Mouse (Mus musculus) ES-E14 (cell line): ENCODE data around the gene Usp7. TPM values are rescaled to one million over a fixed set of nuclear protein-coding genes. Genes with fewer than 3 reads are reported as not detected.

ENCODE experiments used
- DNase-seq: peaks from one replicate; pipeline ENCODE4 v3.0.0-alpha.2; 2013; ENCODE audit warnings: low read depth, low spot score
- H3K27ac ChIP-seq: 2 replicates; pipeline ENCODE4 v1.5.1; 2012; ENCODE audit warnings: low read depth, mild to moderate bottlenecking, low read length, moderate library complexity, mixed read lengths; ENCODE audit not compliant: poor library complexity, insufficient read depth, severe bottlenecking
- H3K36me3 ChIP-seq: 2 replicates; pipeline ENCODE4 v1.6.1; 2012; ENCODE audit warnings: mild to moderate bottlenecking, low read length, moderate library complexity, mixed read lengths; ENCODE audit not compliant: control insufficient read depth, poor library complexity, insufficient read depth, severe bottlenecking
- H3K4me1 ChIP-seq, 2 experiments: fragments of 150-350 bp in 1 of 2; sonication (generic) in 1 of 2; 2 replicates each; pipeline ENCODE4 v1.6.1; 2012; ENCODE audit warnings: low read length in 2 of 2, mild to moderate bottlenecking in 1 of 2, mixed read lengths in 1 of 2; ENCODE audit not compliant: control insufficient read depth in 2 of 2, insufficient read depth in 2 of 2, poor library complexity in 1 of 2
- H3K4me3 ChIP-seq, 2 experiments: fragments of 150-350 bp in 1 of 2; sonication (generic) in 1 of 2; 2 replicates each; pipeline ENCODE4 v1.5.1; 2012; ENCODE audit warnings: low read length in 2 of 2, low read depth in 1 of 2, mild to moderate bottlenecking in 1 of 2, mixed read lengths in 1 of 2; ENCODE audit not compliant: insufficient read depth in 1 of 2, poor library complexity in 1 of 2, severe bottlenecking in 1 of 2
- H3K9ac ChIP-seq: 2 replicates; pipeline ENCODE4 v1.6.1; 2012; ENCODE audit warnings: low read depth, mild to moderate bottlenecking, low read length, mixed read lengths; ENCODE audit not compliant: poor library complexity, insufficient read depth, severe bottlenecking
- H3K9me3 ChIP-seq: fragments of 150-350 bp; sonication (generic); 2 replicates; pipeline ENCODE4 v1.6.1; 2012; ENCODE audit warnings: low read depth, mild to moderate bottlenecking, low read length; ENCODE audit not compliant: control insufficient read depth, insufficient read depth
- CHD2 ChIP-seq: IDR thresholded peaks from 2 replicates; pipeline ENCODE4 v1.6.1; 2014; ENCODE audit warnings: mild to moderate bottlenecking, low read depth, low read length, inconsistent platforms
- HCFC1 ChIP-seq: IDR thresholded peaks from 2 replicates; pipeline ENCODE4 v1.6.1; 2012; ENCODE audit warnings: low read length, inconsistent platforms, borderline replicate concordance; ENCODE audit not compliant: insufficient read depth
- MAFK ChIP-seq: IDR thresholded peaks from 2 replicates; pipeline ENCODE4 v1.6.1; 2014; ENCODE audit warnings: mild to moderate bottlenecking, low read depth, low read length, inconsistent platforms; ENCODE audit not compliant: insufficient read depth
- ZC3H11A ChIP-seq: IDR thresholded peaks from 2 replicates; pipeline ENCODE4 v1.6.1; 2012; ENCODE audit warnings: low read depth, mild to moderate bottlenecking, inconsistent platforms, low read length, borderline replicate concordance
- ZNF384 ChIP-seq: IDR thresholded peaks from 2 replicates; pipeline ENCODE4 v1.6.1; 2012; ENCODE audit warnings: low read depth, low read length, inconsistent platforms
- in situ Hi-C, 2 experiments: fragments of 600-800 bp; cut with MboI; formaldehyde crosslinking; loops; one replicate each; pipeline ENCODE4 v1.15.1; 2025; ENCODE audit warnings: low sequenced_read_pairs in 2 of 2, inconsistent platforms in 1 of 2; ENCODE audit not compliant: unreplicated experiment in 2 of 2
- total RNA-seq: library from RNA; depleted of rRNA; stranded (reverse); fragments of 300-350 nt; gene quantifications from 2 replicates; pipeline ENCODE4 v1.2.3, GENCODE M21; 2012

Usp7 gene
- total RNA-seq, 1 experiment, result 242 TPM

DNA sequence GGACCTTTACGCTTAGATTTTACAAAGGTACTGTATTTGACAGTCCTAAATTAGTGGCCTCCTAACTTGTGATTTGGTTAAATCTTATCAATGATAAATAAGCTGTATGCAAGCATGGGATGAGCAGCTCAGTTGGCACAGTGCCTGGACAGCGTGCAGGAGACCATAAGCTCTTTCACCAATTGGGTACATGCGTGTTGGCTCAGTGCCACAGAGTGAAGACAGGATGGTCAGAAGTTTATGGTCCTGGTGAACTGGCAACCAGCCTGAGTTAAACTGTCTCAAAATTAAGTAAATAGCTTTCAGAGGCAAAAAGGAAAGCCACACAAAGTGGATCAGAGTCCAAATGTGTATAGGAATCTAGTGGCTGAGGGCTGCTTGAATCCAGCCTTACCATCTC is 91.5 kb downstream of the Usp7 start:
- peaks cover 0 to 1% of the 10 kb centered on the region in 2 experiments; a peak in 1 of 4 replicates for H3K4me1 ChIP-seq
- H3K4me3 ChIP-seq, result no peak overlapping the region
- peaks cover 78% of the 10 kb centered on the region for H3K36me3 ChIP-seq
- in situ Hi-C loops, result no loop called here
- H3K27ac ChIP-seq, result no peak overlapping the region
- no peak overlapping the region for H3K9ac ChIP-seq
- TF ChIP-seq HCFC1 (no peak), ZNF384 (no peak), ZC3H11A (no peak), CHD2 (no peak), MAFK (no peak)
- H3K9me3 ChIP-seq, result no peaks in the 10 kb centered on the region
- DNase-seq, result no peak

DNA sequence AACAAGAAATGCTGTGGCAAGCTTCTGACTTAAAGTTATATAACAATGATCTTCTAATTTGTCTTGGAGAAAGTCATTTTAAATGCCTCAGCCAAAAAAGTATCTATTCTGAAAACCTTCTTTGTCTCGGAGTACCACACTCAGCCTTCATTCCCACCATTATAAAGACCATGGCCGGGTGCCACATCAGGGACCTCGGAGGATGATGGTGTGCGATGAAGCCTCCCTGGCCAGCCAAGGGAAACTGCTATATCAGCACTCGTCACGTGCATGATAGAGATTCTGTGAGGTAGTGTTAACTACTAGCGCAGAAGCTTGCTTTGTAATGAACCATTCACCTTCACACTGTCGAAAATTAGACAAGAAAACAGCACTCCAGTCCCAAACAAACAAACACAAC is 92.6 kb downstream of the Usp7 start:
- Histone ChIP-seq H3K4me1 (no peaks in the 10 kb centered on the region), H3K36me3 (peaks cover 81% of the 10 kb centered on the region), H3K27ac (no peak overlapping the region), H3K9ac (no peak overlapping the region), H3K9me3 (no peaks in the 10 kb centered on the region), H3K4me3 (no peak overlapping the region)
- in situ Hi-C loops, result loop anchor here in 1 of 2 experiments (10.0 kb wide), 1 partner anchor 165 kb away; no protein-coding TSS in a partner anchor
- TF ChIP-seq MAFK (no peak), ZC3H11A (no peak), CHD2 (no peak), HCFC1 (no peak), ZNF384 (no peak)
- DNase-seq, result no peak

DNA sequence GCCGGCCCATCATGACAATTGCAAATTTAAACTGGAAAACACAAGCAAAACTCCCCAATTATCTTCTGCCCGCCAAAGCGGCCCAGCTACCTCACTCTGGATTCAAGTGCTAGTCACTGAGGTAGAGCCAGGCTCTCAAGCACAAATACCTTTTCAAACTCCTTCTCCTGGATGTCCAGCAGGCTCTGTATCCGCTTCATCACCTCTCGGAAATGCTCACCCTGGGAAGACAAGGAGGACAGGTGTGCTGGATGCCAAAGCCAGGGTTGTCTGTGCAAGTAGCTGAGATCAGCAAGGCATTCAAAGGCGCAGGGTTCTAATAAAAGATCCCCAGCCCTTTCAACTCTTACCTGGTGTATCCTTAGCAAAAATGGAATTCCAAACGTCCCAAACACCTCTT is 100.9 kb downstream of the Usp7 start:
- TF ChIP-seq CHD2 (no peak), ZNF384 (no peak), ZC3H11A (no peak), HCFC1 (no peak), MAFK (no peak)
- no peaks in the 10 kb centered on the region for H3K9me3 ChIP-seq
- no peak overlapping the region for H3K4me3 ChIP-seq
- no peak overlapping the region for H3K27ac ChIP-seq
- peaks cover 0 to 5% of the 10 kb centered on the region in 2 experiments; a peak in 1 of 4 replicates for H3K4me1 ChIP-seq
- peaks cover 73% of the 10 kb centered on the region for H3K36me3 ChIP-seq
- H3K9ac ChIP-seq, result no peak overlapping the region
- in situ Hi-C loops, result loop anchor here in 1 of 2 experiments (10.0 kb wide), 1 partner anchor 174 kb away; no protein-coding TSS in a partner anchor
- no peak for DNase-seq

DNA sequence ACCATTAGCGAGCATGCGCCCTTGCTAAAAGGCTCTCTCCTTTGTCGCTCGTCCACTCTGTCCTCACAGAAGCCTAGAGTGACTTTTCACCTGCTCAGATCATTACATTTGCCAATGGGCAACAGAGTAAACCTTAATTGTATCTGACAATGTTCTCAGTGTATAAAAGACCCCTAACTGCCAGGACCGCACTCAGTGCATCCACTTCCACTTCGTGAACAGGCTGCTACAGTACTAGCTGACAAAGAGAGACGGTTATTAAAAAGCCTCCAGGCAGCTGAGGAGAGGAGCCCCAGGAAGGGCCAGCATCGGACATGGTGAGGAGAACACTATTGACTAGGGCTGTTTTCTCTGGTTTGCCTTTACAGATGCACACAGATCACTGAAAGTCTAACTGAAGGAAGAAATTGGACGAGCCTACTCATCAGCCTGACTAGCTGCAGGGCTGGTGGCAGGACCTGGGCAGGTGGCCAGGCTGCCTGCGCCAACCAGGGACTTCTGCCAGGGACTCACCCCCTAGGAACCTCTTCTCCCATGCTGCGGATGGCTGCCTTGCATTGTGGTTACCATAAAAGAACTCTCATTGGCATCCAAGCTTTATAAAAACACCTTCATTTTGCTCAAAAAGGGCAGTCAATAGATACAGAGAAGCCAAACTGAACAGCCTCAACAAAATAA is 102.0 kb downstream of the Usp7 start:
- no peak for DNase-seq
- H3K4me3 ChIP-seq, result no peak overlapping the region
- TF ChIP-seq CHD2 (no peak), ZC3H11A (no peak), HCFC1 (no peak), MAFK (no peak), ZNF384 (no peak)
- H3K9ac ChIP-seq, result no peak overlapping the region
- no peaks in the 10 kb centered on the region for H3K9me3 ChIP-seq
- in situ Hi-C loops, result loop anchor here in 1 of 2 experiments (10.0 kb wide), 1 partner anchor 175 kb away; no protein-coding TSS in a partner anchor
- peaks cover 70% of the 10 kb centered on the region for H3K36me3 ChIP-seq
- H3K27ac ChIP-seq, result no peak overlapping the region
- H3K4me1 ChIP-seq, result peaks cover 0 to 9% of the 10 kb centered on the region in 2 experiments; a peak in 2 of 4 replicates
